Mouse (Mus musculus) CH12.LX (cell line): Measurements from ENCODE around the gene C130032M10Rik. TPM values are rescaled to one million over a fixed set of nuclear protein-coding genes. Genes with fewer than 3 reads are reported as not detected.
A peak's percentile ranks its signal among the peaks of the same experiment; 100 is the strongest.

Source experiments
- DNase-seq: peaks from one replicate; pipeline ENCODE4 v3.0.0-alpha.2; 2013; ENCODE audit errors: extremely low read depth
- H3K27ac ChIP-seq: 2 replicates; pipeline ENCODE4 v1.5.1; 2012; ENCODE audit warnings: low read depth, mild to moderate bottlenecking, control low read depth, moderate library complexity; ENCODE audit not compliant: insufficient read depth
- H3K27me3 ChIP-seq: replicated peaks from 2 replicates; pipeline ENCODE3; 2012; ENCODE audit warnings: inconsistent platforms
- H3K36me3 ChIP-seq, 2 experiments: replicated peaks in 1 of 2; 2 replicates each; pipeline versions ENCODE3 to v1.6.1; 2012; ENCODE audit warnings: inconsistent platforms in 1 of 2, low read length in 1 of 2, mild to moderate bottlenecking in 1 of 2, mixed read lengths in 1 of 2, moderate library complexity in 1 of 2; ENCODE audit not compliant: control insufficient read depth in 1 of 2, insufficient read depth in 1 of 2
- H3K4me1 ChIP-seq, 2 experiments: 2 replicates each; pipeline ENCODE4 v1.6.1; 2012; ENCODE audit warnings: inconsistent platforms in 1 of 2, moderate library complexity in 1 of 2; ENCODE audit not compliant: insufficient read depth in 2 of 2, control insufficient read depth in 1 of 2
- H3K4me2 ChIP-seq: 2 replicates; pipeline ENCODE4 v1.6.1; 2012; ENCODE audit warnings: low read depth, mild to moderate bottlenecking, control low read depth; ENCODE audit not compliant: poor library complexity, insufficient read depth, severe bottlenecking
- H3K4me3 ChIP-seq, 3 experiments: fragments of 150-350 bp in 1 of 3; sonication (generic) in 1 of 3; replicated peaks in 1 of 3; 2 replicates each; pipeline versions ENCODE3 to v1.5.1; 2011 to 2012; ENCODE audit warnings: low read depth in 2 of 3, low read length in 2 of 3, mild to moderate bottlenecking in 2 of 3, moderate library complexity in 2 of 3, control low read depth in 1 of 3, improper control_type of control experiment in 1 of 3, inconsistent platforms in 1 of 3, mixed read lengths in 1 of 3; ENCODE audit not compliant: poor library complexity in 1 of 3
- H3K79me2 ChIP-seq: replicated peaks from 2 replicates; pipeline ENCODE4 v1.6.1; 2012; ENCODE audit warnings: mild to moderate bottlenecking, moderate library complexity; ENCODE audit not compliant: control insufficient read depth, poor library complexity, insufficient read depth, severe bottlenecking; ENCODE audit errors: extremely low read depth
- H3K9ac ChIP-seq: 2 replicates; pipeline ENCODE4 v1.6.1; 2012; ENCODE audit warnings: low read depth, mild to moderate bottlenecking, control low read depth, moderate library complexity; ENCODE audit not compliant: insufficient read depth
- H3K9me3 ChIP-seq: replicated peaks from 2 replicates; pipeline ENCODE3; 2012; ENCODE audit warnings: low read length, inconsistent platforms, mixed read lengths
- CHD2 ChIP-seq: IDR thresholded peaks from 2 replicates; pipeline ENCODE4 v1.6.1; 2011; ENCODE audit warnings: low read length, improper control_type of control experiment
- CTCF ChIP-seq, 2 experiments: IDR thresholded peaks in 1 of 2; conservative IDR thresholded peaks in 1 of 2; 2 replicates each; pipeline ENCODE4 v1.5.1; 2011 to 2012; ENCODE audit warnings: low read depth in 2 of 2, low read length in 2 of 2, improper control_type of control experiment in 1 of 2, inconsistent platforms in 1 of 2, mild to moderate bottlenecking in 1 of 2, moderate library complexity in 1 of 2
- ELF1 ChIP-seq: IDR thresholded peaks from 2 replicates; pipeline ENCODE4 v1.6.1; 2014; ENCODE audit warnings: low read depth, mild to moderate bottlenecking, inconsistent platforms, low read length, improper control_type of control experiment
- JUN ChIP-seq: IDR thresholded peaks from 2 replicates; pipeline ENCODE4 v1.6.1; 2011; ENCODE audit warnings: low read depth, mild to moderate bottlenecking, low read length, improper control_type of control experiment, moderate library complexity; ENCODE audit not compliant: insufficient read depth
- MAZ ChIP-seq: IDR thresholded peaks from 2 replicates; pipeline ENCODE4 v1.6.1; 2012; ENCODE audit warnings: low read depth, mild to moderate bottlenecking, inconsistent platforms, low read length, improper control_type of control experiment, moderate library complexity
- MXI1 ChIP-seq: IDR thresholded peaks from 2 replicates; pipeline ENCODE4 v1.6.1; 2011; ENCODE audit warnings: mild to moderate bottlenecking, low read depth, low read length, improper control_type of control experiment
- NRF1 ChIP-seq: IDR thresholded peaks from 2 replicates; pipeline ENCODE4 v1.6.1; 2014; ENCODE audit warnings: low read depth, mild to moderate bottlenecking, inconsistent platforms, low read length, improper control_type of control experiment, moderate library complexity
- POLR2A ChIP-seq: IDR thresholded peaks from 2 replicates; pipeline ENCODE4 v1.6.1; 2011; ENCODE audit warnings: low read depth, mild to moderate bottlenecking, improper control_type of control experiment, low read length
- RAD21 ChIP-seq: IDR thresholded peaks from 2 replicates; pipeline ENCODE4 v1.6.1; 2011; ENCODE audit warnings: low read depth, mild to moderate bottlenecking, low read length, improper control_type of control experiment, moderate library complexity
- SMC3 ChIP-seq: IDR thresholded peaks from 2 replicates; pipeline ENCODE4 v1.6.1; 2011; ENCODE audit warnings: low read depth, low read length, improper control_type of control experiment
- TBP ChIP-seq: conservative IDR thresholded peaks from 2 replicates; pipeline ENCODE4 v1.6.1; 2011; ENCODE audit warnings: low read depth, low read length, improper control_type of control experiment
- ZMIZ1 ChIP-seq: IDR thresholded peaks from 2 replicates; pipeline ENCODE4 v1.6.1; 2012; ENCODE audit warnings: low read depth, mild to moderate bottlenecking, inconsistent platforms, low read length, improper control_type of control experiment
- ZNF384 ChIP-seq: IDR thresholded peaks from 2 replicates; pipeline ENCODE4 v1.6.1; 2012; ENCODE audit warnings: low read depth, low read length, improper control_type of control experiment, inconsistent platforms
- dilution Hi-C: fragments of 300-500 bp; cut with MboI; formaldehyde crosslinking; loops from 2 replicates; pipeline ENCODE4 v1.14.3; 2020; ENCODE audit warnings: low sequenced_read_pairs; ENCODE audit not compliant: extremely low pct_unique_long_range_greater_than_20kb, extremely low pct_ligation_motif_present
- in situ Hi-C: fragments of 300-500 bp; cut with MboI; formaldehyde crosslinking; loops from 3 replicates; pipeline ENCODE4 v1.14.3; 2019; ENCODE audit warnings: low sequenced_read_pairs, low pct_ligation_motif_present, low pct_unique_long_range_greater_than_20kb, mixed read lengths
- polyA plus RNA-seq: library from polyadenylated mRNA; unstranded; fragments of >175 nt; gene quantifications from 2 replicates; pipeline ENCODE4 v1.2.1, GENCODE M21; 2012; ENCODE audit warnings: low read depth; ENCODE audit not compliant: insufficient read length
- total RNA-seq, 2 experiments: library from RNA; depleted of rRNA; stranded (reverse); fragments of 300-350 nt in 1 of 2; fragments of >200 nt in 1 of 2; gene quantifications; 2 replicates each; pipeline ENCODE4 v1.2.3; 2012 to 2014

The C130032M10Rik gene
- total and polyA plus RNA-seq, 3 experiments, result not detected

- H3K4me2 ChIP-seq, result no peak overlapping the region
- DNase-seq, result no peak
- peaks cover 15% of the 10 kb centered on the region for H3K9me3 ChIP-seq
- no peak overlapping the region for H3K27ac ChIP-seq
- H3K9ac ChIP-seq, result no peak overlapping the region
- no peaks in the 10 kb centered on the region for H3K36me3 ChIP-seq
- H3K4me3 ChIP-seq, result no peak overlapping the region
- dilution Hi-C loops (no loop called here), in situ Hi-C loops (no loop called here)
- no peaks in the 10 kb centered on the region for H3K27me3 ChIP-seq
- H3K4me1 ChIP-seq, result peaks cover under 1 to 2% of the 10 kb centered on the region in 2 experiments; a peak in 2 of 4 replicates
- no peak for TF ChIP-seq ZNF384
- no peak for TF ChIP-seq MAZ
- H3K79me2 ChIP-seq, result no peaks in the 10 kb centered on the region
These were observed 2.7 kb upstream of the C130032M10Rik start for GRCm38 (mm10) chr9:114512831-114513230.

DNA sequence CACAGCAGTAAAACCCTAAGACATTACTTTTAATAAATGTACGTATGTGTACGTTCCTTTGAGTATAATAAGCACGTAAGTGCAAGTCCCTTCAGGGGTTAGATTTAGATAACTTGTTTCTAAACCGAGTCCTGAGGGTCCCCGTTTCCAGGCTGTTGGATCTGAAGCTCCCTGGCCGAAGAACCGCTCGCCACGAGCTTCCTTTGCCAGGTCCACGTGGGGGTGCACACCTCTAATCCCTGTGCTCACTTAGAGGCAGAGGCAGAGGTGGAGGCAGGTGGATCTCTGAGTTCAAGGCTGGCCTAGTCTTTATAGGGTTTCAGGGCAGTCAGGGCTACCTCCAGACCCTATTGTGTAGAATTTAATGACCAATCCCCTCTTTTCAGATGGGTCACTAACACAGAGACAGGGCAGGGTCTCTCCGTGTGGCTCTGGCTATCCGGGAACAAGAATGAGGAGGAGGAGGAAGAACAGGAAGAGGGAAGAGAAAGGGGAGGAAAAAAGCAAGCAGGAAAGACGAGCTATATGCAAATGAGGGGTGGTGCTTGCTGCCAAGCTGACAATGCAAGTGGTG lies 2.5 kb downstream of the C130032M10Rik start:
- H3K4me2 ChIP-seq, result 0 out of 2 replicates have a peak overlapping the region, but pooled peaks have one; percentile 16
- H3K36me3 ChIP-seq, result no peaks in the 10 kb centered on the region
- no peaks in the 10 kb centered on the region for H3K79me2 ChIP-seq
- in situ Hi-C loops, result loop anchor here (5.0 kb wide), 1 partner anchor 64 kb away; no protein-coding TSS in a partner anchor
- H3K4me3 ChIP-seq, result no peak overlapping the region
- dilution Hi-C loops, result no loop called here
- H3K9me3 ChIP-seq, result peaks cover 9% of the 10 kb centered on the region
- TF ChIP-seq TBP, result peak; percentile 91
- TF ChIP-seq ZMIZ1, result peak; percentile 89
- peak; percentile 57; the same call in 1 of the 2 replicates for TF ChIP-seq POLR2A
- TF ChIP-seq JUN, result no peak
- H3K27me3 ChIP-seq, result no peaks in the 10 kb centered on the region
- no peak for DNase-seq
- no peak overlapping the region for H3K9ac ChIP-seq
- no peak overlapping the region for H3K27ac ChIP-seq
- peaks cover 3 to 16% of the 10 kb centered on the region in 2 experiments; a peak in 3 of 4 replicates for H3K4me1 ChIP-seq

- no peak for DNase-seq
- Histone ChIP-seq H3K9ac (no peak overlapping the region), H3K4me3 (no peak overlapping the region), H3K4me1 (peaks cover 3 to 16% of the 10 kb centered on the region in 2 experiments; a peak in 3 of 4 replicates), H3K27ac (no peak overlapping the region), H3K79me2 (no peaks in the 10 kb centered on the region), H3K27me3 (no peaks in the 10 kb centered on the region), H3K36me3 (no peaks in the 10 kb centered on the region), H3K4me2 (no peak overlapping the region), H3K9me3 (no peaks in the 10 kb centered on the region)
- TF ChIP-seq CTCF (conservative IDR thresholded peaks at IDR 0.05 in 1 of 2, IDR thresholded peaks at IDR 0.05 in 1 of 2; ENCODE audit: low read depth in 2 of 2, low read length in 2 of 2) (peak in 1 of 2 experiments; percentile 63; a peak in 2 of 4 replicates), NRF1 (no peak), MXI1 (no peak), RAD21 (peak; percentile 34), ELF1 (no peak), SMC3 (peak; percentile 46), CHD2 (no peak)
- dilution Hi-C loops, result no loop called here
- in situ Hi-C loops, result loop anchor here (5.0 kb wide), 1 partner anchor 63 kb away; no protein-coding TSS in a partner anchor
These were observed 3.4 kb downstream of the C130032M10Rik start for GRCm38 (mm10) chr9:114518812-114519477.
